Mouse (Mus musculus) B cell, adult 62 days (primary cell): ENCODE data around the gene Il34. TPM values are rescaled to one million over a fixed set of nuclear protein-coding genes. Genes with fewer than 3 reads are reported as not detected.

Experiments
- total RNA-seq: library from RNA; stranded (reverse); gene quantifications from 4 replicates; pipeline ENCODE4 v1.2.4, GENCODE M21; 2023

Gene Il34
- total RNA-seq: not detected in 4 replicates

DNA sequence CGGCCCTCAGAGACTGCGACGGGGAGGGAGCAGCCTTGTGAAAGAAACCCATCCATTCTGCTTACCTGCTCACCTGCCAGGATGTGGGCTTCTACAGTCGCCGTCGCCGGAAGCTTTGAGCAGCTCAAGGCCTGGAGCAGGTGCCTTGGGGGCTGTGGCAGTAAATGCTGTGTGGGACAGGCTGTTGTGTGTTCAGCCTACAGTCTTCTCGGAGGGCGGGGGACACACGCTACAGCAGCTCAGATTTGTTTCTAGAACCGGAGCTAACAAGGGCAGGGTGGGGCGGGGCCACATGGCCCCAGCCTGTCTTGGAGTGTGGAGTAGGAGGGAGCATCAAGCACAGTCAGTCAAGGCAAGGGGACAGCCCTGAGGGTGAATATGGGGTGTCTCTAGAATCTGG is at the start of gene Il34:
Il34 (minus strand) TSS at position 256 of the 400 bp plus-strand sequence.

DNA sequence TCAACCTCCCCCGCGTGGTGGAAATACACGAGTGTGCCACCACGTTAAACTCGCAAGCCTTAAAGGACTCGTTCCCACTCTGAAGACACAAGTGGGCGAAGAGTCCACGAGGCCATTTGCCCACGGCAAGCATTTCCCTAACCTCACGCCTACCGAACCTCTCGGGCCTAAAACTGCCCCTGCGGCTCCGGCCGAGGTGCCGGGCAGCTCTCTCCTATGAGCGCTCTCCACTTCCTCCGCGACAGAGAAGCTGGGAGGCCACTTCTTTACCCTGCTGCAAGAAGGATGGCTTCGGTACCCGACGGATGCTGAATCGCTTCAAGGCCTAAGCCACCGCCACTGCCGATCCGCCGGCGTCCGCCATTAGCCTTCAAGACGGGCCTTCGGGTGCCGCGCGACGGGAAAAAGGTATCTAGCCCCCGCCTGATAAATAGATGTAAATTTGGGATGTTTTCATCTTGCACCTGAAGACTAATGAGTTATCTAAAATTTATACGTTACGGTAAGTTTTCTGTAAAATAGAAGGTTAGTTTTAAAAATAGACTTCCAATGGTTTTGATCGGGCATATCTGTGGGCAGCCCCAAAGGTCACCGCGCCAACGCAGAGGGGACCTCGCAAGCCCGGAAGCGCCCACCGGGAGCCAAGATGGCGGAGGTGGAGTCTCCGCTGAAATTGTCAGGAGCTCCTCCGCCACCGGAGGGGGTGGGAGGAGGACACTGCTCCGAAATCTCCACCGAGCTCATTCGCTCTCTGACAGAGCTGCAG is 40.9 kb upstream of the Il34 start, which contains the start of the genes Cog4 and Sf3b3:
Cog4 (plus strand) TSS at position 196 of the 766 bp plus-strand sequence.
Sf3b3 (minus strand) TSS at position 383 of the 766 bp plus-strand sequence.

DNA sequence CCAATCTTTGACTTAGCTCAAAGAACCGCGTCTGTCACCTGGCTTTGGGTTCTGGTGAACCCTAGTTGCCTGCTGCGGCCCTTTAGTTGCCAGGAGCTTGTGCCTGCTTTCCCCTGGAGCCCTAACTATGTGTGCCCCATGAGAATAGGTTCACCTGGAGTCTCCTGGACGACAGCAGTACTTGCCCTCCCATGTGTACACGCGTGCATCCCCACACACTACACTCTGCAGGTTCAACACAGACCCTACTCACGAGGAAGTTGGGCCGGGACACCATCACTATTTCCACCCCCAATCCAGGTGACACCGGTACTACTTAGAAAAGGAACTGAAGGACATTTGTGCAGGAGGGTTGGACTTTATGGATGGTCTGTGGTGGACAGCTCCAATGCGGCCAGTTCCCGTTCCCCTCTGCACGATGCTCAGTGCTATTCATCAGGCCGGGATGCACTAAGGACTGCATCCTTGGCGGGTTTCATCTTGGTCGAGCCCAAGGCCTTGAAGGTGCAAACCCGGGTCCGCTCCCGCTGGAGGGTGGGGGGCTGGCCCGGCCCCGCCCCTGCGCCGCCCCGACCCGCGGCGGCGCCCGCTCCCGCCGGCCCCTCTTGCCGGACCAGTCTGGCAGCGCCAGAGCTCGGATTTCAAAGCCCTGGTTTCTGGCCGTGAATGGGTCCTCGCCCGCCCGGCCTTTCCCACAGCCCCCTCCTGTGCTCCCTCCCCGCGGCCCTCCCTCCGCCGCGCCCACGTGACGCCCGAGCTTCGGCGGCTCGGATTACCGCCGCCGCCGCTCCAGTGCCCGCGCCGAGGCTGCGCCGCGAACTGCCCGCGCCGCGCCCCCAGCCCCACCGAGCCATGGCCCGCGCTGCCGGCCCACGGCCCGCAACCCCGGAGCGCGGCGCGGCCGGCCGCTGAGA is 84.8 kb downstream of the Il34 start, which contains the start of gene Mtss1l:
Mtss1l (plus strand) TSS at position 792 of the 914 bp plus-strand sequence.

Other genes starting within 250 kb of the Il34 start
- 55.4 to 63.8 TPM (median 60.5 TPM) in 4 replicates for gene Vac14, start 187.3 kb downstream of the Il34 start, total RNA-seq
- 4.1 to 5.0 TPM (median 4.4 TPM) in 4 replicates for gene Mtss1l, start 84.4 kb downstream of the Il34 start, total RNA-seq
- 62.3 to 72.4 TPM (median 68.4 TPM) in 4 replicates for gene Cog4, start 40.7 kb upstream of the Il34 start, total RNA-seq
- gene Sf3b3, start 40.9 kb upstream of the Il34 start, total RNA-seq: 181 to 187 TPM (median 184 TPM) in 4 replicates
- gene Fuk, start 96.6 kb upstream of the Il34 start, total RNA-seq: 14.0 to 17.4 TPM (median 16.4 TPM) in 4 replicates
- 23.6 to 29.5 TPM (median 27.0 TPM) in 4 replicates for gene St3gal2, start 114.0 kb upstream of the Il34 start, total RNA-seq
- gene Ddx19a, start 191.9 kb upstream of the Il34 start, total RNA-seq: 72.2 to 82.0 TPM (median 80.5 TPM) in 4 replicates
- 17.9 to 19.5 TPM (median 19.2 TPM) in 4 replicates for gene Ddx19b, start 225.8 kb upstream of the Il34 start, total RNA-seq
- gene Aars, start 227.2 kb upstream of the Il34 start, total RNA-seq: 41.5 to 51.6 TPM (median 44.6 TPM) in 4 replicates